Comparison of ENCODE assay signal across 24 mouse cellular contexts in the genomic region with DNA sequence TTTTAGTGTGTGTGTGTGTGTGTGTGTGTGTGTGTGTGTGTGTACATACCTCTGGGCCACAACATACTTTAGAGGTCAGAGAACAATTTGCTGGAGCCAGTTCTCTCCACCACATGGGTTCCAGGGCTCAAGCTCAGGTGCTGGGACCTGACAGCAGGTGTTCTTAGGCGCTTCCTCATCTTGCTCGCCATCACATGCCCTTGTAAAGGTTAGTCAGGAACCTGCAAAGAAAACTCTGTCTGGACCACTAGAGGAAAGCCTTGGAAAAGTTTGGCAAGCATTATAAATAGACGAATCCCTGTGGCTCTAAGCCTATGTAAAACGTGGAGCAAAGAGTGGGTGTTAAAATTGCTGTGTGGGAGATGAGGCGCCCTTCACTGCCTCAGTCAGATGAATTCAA. TPM values are rescaled to one million over a fixed set of nuclear protein-coding genes. Genes with fewer than 3 reads are reported as not detected.
"Had no signal": no experiment of that assay in that cellular context is flagged by ENCODE, and none has a peak within 500 bp of the region (broad histone marks: within the 10 kb centered on the region; RNA-seq: fewer than 3 reads in every experiment).

No protein-coding gene starts in this region.

- H3K36me3 ChIP-seq: neural tube, embryonic 12.5 days; neural tube, embryonic 13.5 days; neural tube, embryonic 15.5 days; stomach, embryonic 15.5 days had no signal

- H3K4me2 ChIP-seq: neural tube, embryonic 12.5 days; neural tube, embryonic 13.5 days; neural tube, embryonic 15.5 days; stomach, embryonic 15.5 days had no signal

- H3K27ac ChIP-seq: neural tube, embryonic 12.5 days; neural tube, embryonic 13.5 days; neural tube, embryonic 15.5 days; stomach, embryonic 15.5 days; stomach, postnatal 0 days had no signal

- H3K4me3 ChIP-seq: neural tube, embryonic 12.5 days; neural tube, embryonic 13.5 days; neural tube, embryonic 15.5 days; stomach, embryonic 15.5 days had no signal

- H3K9me3 ChIP-seq: neural tube, embryonic 12.5 days; neural tube, embryonic 13.5 days; neural tube, embryonic 15.5 days; stomach, embryonic 15.5 days had no signal

- H3K9ac ChIP-seq: neural tube, embryonic 12.5 days; neural tube, embryonic 13.5 days; neural tube, embryonic 15.5 days; stomach, embryonic 15.5 days had no signal

- H3K4me1 ChIP-seq: neural tube, embryonic 12.5 days; neural tube, embryonic 13.5 days; neural tube, embryonic 15.5 days; stomach, embryonic 15.5 days had no signal

- DNase-seq: retina, postnatal 1 day; right cerebral cortex, adult 18-20 months; right cerebral cortex, postnatal 14 days; right cerebral cortex, postnatal 25 days; right cerebral cortex, postnatal 4 days; spleen, adult 18-20 months; thymus, adult 18-20 months; thymus, adult 2 months; thymus, postnatal 14 days; thymus, postnatal 25 days; thymus, postnatal 36 days; thymus, postnatal 4 days had no signal

- H3K27me3 ChIP-seq: neural tube, embryonic 12.5 days; neural tube, embryonic 13.5 days; neural tube, embryonic 15.5 days; stomach, embryonic 15.5 days had no signal

RNA-seq across cellular contexts. Expression of gene Zfp42, which starts 31.8 kb away (rescaled TPM):
- total RNA-seq: neutrophil, adult 5-6 weeks had no signal
- polyA plus RNA-seq: neural tube, embryonic 12.5 days; neural tube, embryonic 13.5 days; neural tube, embryonic 14.5 days; small intestine, adult 2 months; spleen, adult 2 months; stomach, embryonic 14.5 days; stomach, embryonic 15.5 days; stomach, embryonic 16.5 days; thymus, adult 2 months; thymus, postnatal 0 days had no signal
